Mouse (Mus musculus): ENCODE data around the gene Nr2f2. TPM values are rescaled to one million over a fixed set of nuclear protein-coding genes. Genes with fewer than 3 reads are reported as not detected.

The Nr2f2 gene
- polyA plus RNA-seq, 3 experiments from 2014 or later, result 0.32 TPM; not detected in 2

GRCm38 (mm10) chr7:70364798-70365197 lies 1.7 kb downstream of the Nr2f2 start:
- no peak for ATAC-seq

GRCm38 (mm10) chr7:70363351-70363750 lies 3.2 kb downstream of the Nr2f2 start:
- ATAC-seq, result no peak

- ATAC-seq, result no peak
These were observed 3.9 kb downstream of the Nr2f2 start for GRCm38 (mm10) chr7:70362526-70363170.

GRCm38 (mm10) chr7:70361383-70362364 lies 4.9 kb downstream of the Nr2f2 start:
- ATAC-seq, result no peak

- no peak for ATAC-seq
These were observed 5.7 kb downstream of the Nr2f2 start for GRCm38 (mm10) chr7:70360611-70361382.

GRCm38 (mm10) chr7:70359791-70360581 lies 6.5 kb downstream of the Nr2f2 start:
- no peak for ATAC-seq

- no peak for ATAC-seq
These were observed 7.5 kb downstream of the Nr2f2 start for GRCm38 (mm10) chr7:70358848-70359591.

GRCm38 (mm10) chr7:70358020-70358847 lies 8.3 kb downstream of the Nr2f2 start:
- no peak for ATAC-seq

GRCm38 (mm10) chr7:70357516-70358019 lies 9.0 kb downstream of the Nr2f2 start:
- ATAC-seq, result no peak

- ATAC-seq, result no peak
These were observed 9.6 kb downstream of the Nr2f2 start for GRCm38 (mm10) chr7:70356691-70357515.

- ATAC-seq, result no peak
These were observed 10.6 kb downstream of the Nr2f2 start for GRCm38 (mm10) chr7:70355691-70356568.

- ATAC-seq, result no peak
These were observed 11.2 kb downstream of the Nr2f2 start for GRCm38 (mm10) chr7:70355357-70355620.

GRCm38 (mm10) chr7:70354606-70355356 lies 11.8 kb downstream of the Nr2f2 start:
- ATAC-seq, result no peak

GRCm38 (mm10) chr7:70353151-70353550 lies 13.4 kb downstream of the Nr2f2 start:
- no peak for ATAC-seq

GRCm38 (mm10) chr7:70352617-70353016 lies 13.9 kb downstream of the Nr2f2 start:
- ATAC-seq, result no peak

- ATAC-seq, result no peak
These were observed 14.5 kb downstream of the Nr2f2 start for GRCm38 (mm10) chr7:70351981-70352560.

All from inflammation-experienced regulatory T-cells, adult 6 months (primary cell).